Mouse (Mus musculus) thymus, postnatal 0 days (tissue): ENCODE measurements around the gene Ccdc91. TPM values are rescaled to one million over a fixed set of nuclear protein-coding genes. Genes with fewer than 3 reads are reported as not detected.

ENCODE experiments used
- polyA plus RNA-seq: library from polyadenylated mRNA; unstranded; fragments of >200 nt; fragmentation: Nextera tagmentation; extraction: Ambion mirVana; gene quantifications from 2 replicates; pipeline ENCODE4 v1.2.1, GENCODE M21; 2015

The Ccdc91 gene
- polyA plus RNA-seq, 1 experiment from 2014 or later = 13.8 TPM

Other genes starting within 250 kb of the Ccdc91 start
- 3.1 and 3.3 TPM in 2 replicates for gene Pthlh, start 211.6 kb upstream of the Ccdc91 start, polyA plus RNA-seq